Mouse (Mus musculus): Measurements from ENCODE around the gene Sac3d1. TPM values are rescaled to one million over a fixed set of nuclear protein-coding genes. Genes with fewer than 3 reads are reported as not detected.
A peak's percentile ranks its signal among the peaks of the same experiment; 100 is the strongest.

Sac3d1 gene
- polyA plus RNA-seq, 2 experiments, result 18.4 to 22.7 TPM

DNA sequence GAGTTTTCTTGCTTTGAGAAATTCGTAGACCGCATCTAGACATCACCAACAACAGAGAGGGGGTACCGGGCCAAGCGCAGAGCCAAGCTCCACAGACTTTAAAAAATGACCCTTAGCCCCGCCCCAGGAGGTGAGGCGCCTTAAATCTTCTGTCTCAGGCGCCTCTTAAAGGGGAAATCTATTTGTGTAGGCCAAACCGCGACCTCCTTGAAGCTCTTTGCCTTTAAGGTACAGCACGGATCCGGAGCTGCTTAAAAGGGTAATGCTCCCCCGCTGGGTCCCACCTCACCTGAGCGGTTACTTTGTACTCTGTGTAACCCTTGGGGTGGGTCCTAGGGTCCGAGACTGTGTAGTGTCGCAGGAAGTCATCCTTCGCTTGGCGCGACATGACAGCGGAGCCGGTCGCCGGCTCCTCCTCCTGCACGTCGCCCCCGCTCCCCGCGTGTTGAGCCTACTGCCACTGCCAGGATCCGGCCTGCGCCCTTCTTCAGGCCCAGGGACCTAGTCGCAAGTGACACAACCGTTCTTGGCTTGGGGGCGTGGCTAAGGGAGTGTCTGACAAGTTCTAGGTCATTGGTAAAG lies 9.4 kb upstream of the Sac3d1 start, which contains the start of gene Snx15:
Gene Snx15 (minus strand): TSS at position 545 of the 582 bp plus-strand sequence.
- Histone ChIP-seq H3K27me3 (ENCODE audit: control insufficient read depth, insufficient read depth, low read length) (no peaks in the 10 kb centered on the region), H3K9me3 (ENCODE audit: control insufficient read depth, low read length) (no peaks in the 10 kb centered on the region), H3K27ac (peak within 1 kb of the TSS; percentile 92), H3K9ac (replicated peaks) (peak within 1 kb of the TSS; percentile 85), H3K36me3 (replicated peaks; ENCODE audit: control insufficient read depth, insufficient read depth, low read depth) (no peaks in the 10 kb centered on the region; the same call in 1 of the 2 replicates), H3K4me2 (ENCODE audit: low read depth) (peak within 1 kb of the TSS; percentile 69), H3K4me1 (replicated peaks; ENCODE audit: control insufficient read depth in 2 of 2, insufficient read depth in 2 of 2, low read length in 1 of 2) (peaks cover 39 to 51% of the 10 kb centered on the region in 2 experiments), H3K4me3 (ENCODE audit: insufficient read depth in 1 of 2, low read depth in 2 of 2, low read length in 2 of 2) (peak within 1 kb of the TSS; percentile 66 to 80)
- DNase-seq (ENCODE audit: low read depth in 3 of 3, low spot score in 3 of 3) (peak; percentile 95 to 96 (median 96)), ATAC-seq (ENCODE audit: insufficient read depth) (peak; percentile 85)
- WGBS (ENCODE audit: insufficient replicate concordance), result under 1% methylated on average over 32 of the region's 32 CpGs
- TF ChIP-seq EP300 (IDR thresholded peaks at IDR 0.05; ENCODE audit: low read depth) (no peak; the same call in 1 of the 2 replicates), CTCF (IDR thresholded peaks at IDR 0.05; ENCODE audit: low read depth) (peak; percentile 32; the same call in 1 of the 2 replicates)

GRCm38 (mm10) chr19:6126789-6127580 lies 8.5 kb upstream of the Sac3d1 start:
- Histone ChIP-seq H3K9me3 (ENCODE audit: control insufficient read depth, low read length) (no peaks in the 10 kb centered on the region), H3K4me3 (ENCODE audit: insufficient read depth in 1 of 2, low read depth in 2 of 2, low read length in 2 of 2) (peak overlapping the region; percentile 66 to 80), H3K4me1 (replicated peaks; ENCODE audit: control insufficient read depth in 2 of 2, insufficient read depth in 2 of 2, low read length in 1 of 2) (peaks cover 32 to 44% of the 10 kb centered on the region in 2 experiments), H3K27me3 (ENCODE audit: control insufficient read depth, insufficient read depth, low read length) (no peaks in the 10 kb centered on the region), H3K4me2 (ENCODE audit: low read depth) (peak overlapping the region; percentile 69), H3K36me3 (replicated peaks; ENCODE audit: control insufficient read depth, insufficient read depth, low read depth) (no peaks in the 10 kb centered on the region; the same call in 1 of the 2 replicates), H3K27ac (peak overlapping the region; percentile 92), H3K9ac (replicated peaks) (peak overlapping the region; percentile 85)
- TF ChIP-seq CTCF (IDR thresholded peaks at IDR 0.05; ENCODE audit: low read depth) (no peak), EP300 (IDR thresholded peaks at IDR 0.05; ENCODE audit: low read depth) (no peak)
- WGBS (ENCODE audit: insufficient replicate concordance), result 60% methylated on average over 10 of the region's 10 CpGs
- ATAC-seq (ENCODE audit: insufficient read depth) (no peak), DNase-seq (ENCODE audit: low read depth in 3 of 3, low spot score in 3 of 3) (no peak)

- no peaks in the 10 kb centered on the region for H3K9me3 ChIP-seq (ENCODE audit: control insufficient read depth, low read length)
- peak overlapping the region; percentile 85 for H3K9ac ChIP-seq (replicated peaks)
- peak overlapping the region; percentile 29 to 66; a peak in 3 of 4 replicates for H3K4me3 ChIP-seq (ENCODE audit: insufficient read depth in 1 of 2, low read depth in 2 of 2, low read length in 2 of 2)
- H3K4me1 ChIP-seq (replicated peaks; ENCODE audit: control insufficient read depth in 2 of 2, insufficient read depth in 2 of 2, low read length in 1 of 2), result peaks cover 25 to 37% of the 10 kb centered on the region in 2 experiments
- DNase-seq (ENCODE audit: low read depth in 3 of 3, low spot score in 3 of 3), result peak; percentile 55 to 69 (median 58)
- H3K36me3 ChIP-seq (replicated peaks; ENCODE audit: control insufficient read depth, insufficient read depth, low read depth), result no peaks in the 10 kb centered on the region; the same call in 1 of the 2 replicates
- H3K4me2 ChIP-seq (ENCODE audit: low read depth), result peak overlapping the region; percentile 69
- WGBS (ENCODE audit: insufficient replicate concordance), result 16% methylated on average over 4 of the region's 4 CpGs
- H3K27ac ChIP-seq, result peak overlapping the region; percentile 75
- H3K27me3 ChIP-seq (ENCODE audit: control insufficient read depth, insufficient read depth, low read length), result no peaks in the 10 kb centered on the region
- TF ChIP-seq CTCF (IDR thresholded peaks at IDR 0.05; ENCODE audit: low read depth) (peak; percentile 83), EP300 (IDR thresholded peaks at IDR 0.05; ENCODE audit: low read depth) (no peak)
- ATAC-seq (ENCODE audit: insufficient read depth), result no peak
These were observed 7.8 kb upstream of the Sac3d1 start for GRCm38 (mm10) chr19:6126289-6126688.

GRCm38 (mm10) chr19:6124898-6125297 lies 6.4 kb upstream of the Sac3d1 start:
- no peak for DNase-seq (ENCODE audit: low read depth in 3 of 3, low spot score in 3 of 3)
- Histone ChIP-seq H3K9me3 (ENCODE audit: control insufficient read depth, low read length) (no peaks in the 10 kb centered on the region), H3K36me3 (replicated peaks; ENCODE audit: control insufficient read depth, insufficient read depth, low read depth) (no peaks in the 10 kb centered on the region; the same call in 1 of the 2 replicates), H3K4me1 (replicated peaks; ENCODE audit: control insufficient read depth in 2 of 2, insufficient read depth in 2 of 2, low read length in 1 of 2) (peaks cover 11 to 24% of the 10 kb centered on the region in 2 experiments), H3K4me2 (ENCODE audit: low read depth) (no peak overlapping the region), H3K27me3 (ENCODE audit: control insufficient read depth, insufficient read depth, low read length) (no peaks in the 10 kb centered on the region), H3K27ac (no peak overlapping the region), H3K4me3 (ENCODE audit: insufficient read depth in 1 of 2, low read depth in 2 of 2, low read length in 2 of 2) (no peak overlapping the region), H3K9ac (replicated peaks) (no peak overlapping the region; the same call in 1 of the 2 replicates)
- WGBS (ENCODE audit: insufficient replicate concordance), result 66% methylated on average over 2 of the region's 2 CpGs
- no peak for TF ChIP-seq CTCF (IDR thresholded peaks at IDR 0.05; ENCODE audit: low read depth)
- TF ChIP-seq EP300 (IDR thresholded peaks at IDR 0.05; ENCODE audit: low read depth), result no peak
- no peak for ATAC-seq (ENCODE audit: insufficient read depth)

GRCm38 (mm10) chr19:6123330-6123729 lies 4.9 kb upstream of the Sac3d1 start:
- 84% methylated on average over 8 of the region's 8 CpGs for WGBS (ENCODE audit: insufficient replicate concordance)
- H3K4me2 ChIP-seq (ENCODE audit: low read depth), result no peak overlapping the region
- no peak for TF ChIP-seq EP300 (IDR thresholded peaks at IDR 0.05; ENCODE audit: low read depth)
- no peak for TF ChIP-seq CTCF (IDR thresholded peaks at IDR 0.05; ENCODE audit: low read depth)
- H3K9me3 ChIP-seq (ENCODE audit: control insufficient read depth, low read length), result no peaks in the 10 kb centered on the region
- H3K4me1 ChIP-seq (replicated peaks; ENCODE audit: control insufficient read depth in 2 of 2, insufficient read depth in 2 of 2, low read length in 1 of 2), result peaks cover 3 to 15% of the 10 kb centered on the region in 2 experiments
- no peaks in the 10 kb centered on the region for H3K27me3 ChIP-seq (ENCODE audit: control insufficient read depth, insufficient read depth, low read length)
- H3K4me3 ChIP-seq (ENCODE audit: insufficient read depth in 1 of 2, low read depth in 2 of 2, low read length in 2 of 2), result no peak overlapping the region
- no peak overlapping the region for H3K27ac ChIP-seq
- peaks cover 9% of the 10 kb centered on the region for H3K36me3 ChIP-seq (replicated peaks; ENCODE audit: control insufficient read depth, insufficient read depth, low read depth)
- DNase-seq (ENCODE audit: low read depth in 3 of 3, low spot score in 3 of 3), result no peak
- H3K9ac ChIP-seq (replicated peaks), result no peak overlapping the region
- ATAC-seq (ENCODE audit: insufficient read depth), result no peak

Measured in liver, embryonic 14.5 days (tissue).